ENCODE assay signal across 17 mouse cellular contexts in genomic region chr6:85057641-85058040, GRCm38 (mm10).
"Had no signal": no experiment of that assay in that cellular context is flagged by ENCODE, and none has a peak within 500 bp of the region (broad histone marks: within the 10 kb centered on the region; RNA-seq: fewer than 3 reads in every experiment).

No protein-coding gene starts in this region.

- H3K9ac ChIP-seq: liver, embryonic 13.5 days; liver, embryonic 15.5 days; liver, postnatal 0 days; midbrain, embryonic 13.5 days; midbrain, embryonic 15.5 days; neural tube, embryonic 12.5 days; stomach, embryonic 15.5 days had no signal

- H3K36me3 ChIP-seq: liver, embryonic 13.5 days; liver, embryonic 15.5 days; midbrain, embryonic 13.5 days; midbrain, embryonic 15.5 days; neural tube, embryonic 12.5 days; stomach, embryonic 15.5 days had no signal

- H3K27me3 ChIP-seq: liver, embryonic 13.5 days; liver, embryonic 15.5 days; midbrain, embryonic 13.5 days; midbrain, embryonic 15.5 days; neural tube, embryonic 12.5 days; stomach, embryonic 15.5 days had no signal

- H3K4me2 ChIP-seq: liver, embryonic 13.5 days; liver, embryonic 15.5 days; midbrain, embryonic 11.5 days; midbrain, embryonic 13.5 days; midbrain, embryonic 15.5 days; neural tube, embryonic 12.5 days; stomach, embryonic 15.5 days had no signal

- H3K9me3 ChIP-seq: liver, embryonic 13.5 days; liver, embryonic 15.5 days; megakaryocyte, embryonic 14.5 days; midbrain, embryonic 13.5 days; midbrain, embryonic 15.5 days; neural tube, embryonic 12.5 days; stomach, embryonic 15.5 days had no signal

- DNase-seq: liver, embryonic 13.5 days; liver, postnatal 0 days; lung, postnatal 36 days; right cerebral cortex, postnatal 14 days; thymus, adult 2 months; thymus, postnatal 25 days; thymus, postnatal 4 days had no signal

- H3K27ac ChIP-seq: liver, embryonic 13.5 days; liver, embryonic 15.5 days; macrophage; midbrain, embryonic 13.5 days; midbrain, embryonic 15.5 days; neural tube, embryonic 12.5 days; stomach, embryonic 15.5 days; stomach, postnatal 0 days had no signal

- H3K4me1 ChIP-seq: liver, embryonic 13.5 days; liver, embryonic 15.5 days; megakaryocyte, embryonic 14.5 days; midbrain, embryonic 13.5 days; midbrain, embryonic 15.5 days; neural tube, embryonic 12.5 days; stomach, embryonic 15.5 days had no signal

- ATAC-seq: liver, postnatal 0 days; lung, postnatal 0 days; midbrain, embryonic 13.5 days; midbrain, embryonic 15.5 days had no signal

- H3K4me3 ChIP-seq: liver, embryonic 13.5 days; liver, embryonic 15.5 days; megakaryocyte, embryonic 14.5 days; midbrain, embryonic 13.5 days; midbrain, embryonic 15.5 days; neural tube, embryonic 12.5 days; stomach, embryonic 15.5 days had no signal
